Mouse (Mus musculus) G1E (cell line): Measurements from ENCODE around the gene Dda1. TPM values are rescaled to one million over a fixed set of nuclear protein-coding genes. Genes with fewer than 3 reads are reported as not detected.

Source experiments
- ATAC-seq: 2 replicates; pipeline ENCODE4 v1.8.0; 2016; ENCODE audit warnings: mild to moderate bottlenecking; ENCODE audit not compliant: insufficient number of reproducible peaks, poor library complexity, low FRiP score, severe bottlenecking; ENCODE audit errors: extremely low read depth
- DNase-seq: peaks from one replicate; pipeline ENCODE4 v3.0.0; 2012; ENCODE audit warnings: low spot score
- H3K27me3 ChIP-seq: 2 replicates; pipeline ENCODE4 v1.6.1; 2012; ENCODE audit warnings: mild to moderate bottlenecking, low read length, inconsistent platforms; ENCODE audit not compliant: insufficient read depth
- H3K36me3 ChIP-seq: replicated peaks from 2 replicates; pipeline ENCODE3; 2012; ENCODE audit warnings: mild to moderate bottlenecking, inconsistent platforms
- H3K4me1 ChIP-seq: 2 replicates; pipeline ENCODE4 v1.6.1; 2012; ENCODE audit warnings: low read depth, low read length, inconsistent platforms, mixed read lengths; ENCODE audit not compliant: insufficient read depth
- H3K4me3 ChIP-seq: 2 replicates; pipeline ENCODE4 v1.5.1; 2012; ENCODE audit warnings: low read depth, mild to moderate bottlenecking, inconsistent platforms, low read length, moderate library complexity, mixed read lengths
- H3K9me3 ChIP-seq: replicated peaks from 2 replicates; pipeline ENCODE4 v1.6.1; 2012; ENCODE audit warnings: inconsistent platforms
- CTCF ChIP-seq: IDR thresholded peaks from 2 replicates; pipeline ENCODE4 v1.5.1; 2012; ENCODE audit warnings: low read depth, low read length, inconsistent platforms, mixed read lengths
- GATA1 ChIP-seq: IDR thresholded peaks from 2 replicates; pipeline ENCODE4 v1.6.1; 2012; ENCODE audit warnings: borderline replicate concordance, low read length, inconsistent platforms, mixed read lengths
- GATA2 ChIP-seq: IDR thresholded peaks from 2 replicates; pipeline ENCODE4 v1.6.1; 2012; ENCODE audit warnings: low read depth, low read length, inconsistent platforms, borderline replicate concordance
- POLR2AphosphoS5 ChIP-seq: IDR thresholded peaks from 2 replicates; pipeline ENCODE4 v1.6.1; 2012; ENCODE audit warnings: low read depth, low read length, inconsistent platforms; ENCODE audit not compliant: insufficient replicate concordance
- TAL1 ChIP-seq: conservative IDR thresholded peaks from 2 replicates; pipeline ENCODE4 v1.6.1; 2012; ENCODE audit warnings: low read depth, low read length, inconsistent platforms, mixed read lengths
- polyA plus RNA-seq: library from polyadenylated mRNA; stranded (reverse); fragments of >175 nt; gene quantifications from 2 replicates; pipeline ENCODE4 v1.2.3, GENCODE M21; 2012
- total RNA-seq, 2 experiments: library from RNA; stranded (forward) in 1 of 2; stranded (reverse) in 1 of 2; fragments of 200-1000 nt in 1 of 2; fragments of >200 nt in 1 of 2; fragmentation: Nextera tagmentation in 1 of 2; gene quantifications; 2 replicates each; pipeline ENCODE4 v1.2.3; 2014 to 2017

The Dda1 gene
- total and polyA plus RNA-seq, 3 experiments: 16.2 to 209 (median 51.9) TPM

DNA sequence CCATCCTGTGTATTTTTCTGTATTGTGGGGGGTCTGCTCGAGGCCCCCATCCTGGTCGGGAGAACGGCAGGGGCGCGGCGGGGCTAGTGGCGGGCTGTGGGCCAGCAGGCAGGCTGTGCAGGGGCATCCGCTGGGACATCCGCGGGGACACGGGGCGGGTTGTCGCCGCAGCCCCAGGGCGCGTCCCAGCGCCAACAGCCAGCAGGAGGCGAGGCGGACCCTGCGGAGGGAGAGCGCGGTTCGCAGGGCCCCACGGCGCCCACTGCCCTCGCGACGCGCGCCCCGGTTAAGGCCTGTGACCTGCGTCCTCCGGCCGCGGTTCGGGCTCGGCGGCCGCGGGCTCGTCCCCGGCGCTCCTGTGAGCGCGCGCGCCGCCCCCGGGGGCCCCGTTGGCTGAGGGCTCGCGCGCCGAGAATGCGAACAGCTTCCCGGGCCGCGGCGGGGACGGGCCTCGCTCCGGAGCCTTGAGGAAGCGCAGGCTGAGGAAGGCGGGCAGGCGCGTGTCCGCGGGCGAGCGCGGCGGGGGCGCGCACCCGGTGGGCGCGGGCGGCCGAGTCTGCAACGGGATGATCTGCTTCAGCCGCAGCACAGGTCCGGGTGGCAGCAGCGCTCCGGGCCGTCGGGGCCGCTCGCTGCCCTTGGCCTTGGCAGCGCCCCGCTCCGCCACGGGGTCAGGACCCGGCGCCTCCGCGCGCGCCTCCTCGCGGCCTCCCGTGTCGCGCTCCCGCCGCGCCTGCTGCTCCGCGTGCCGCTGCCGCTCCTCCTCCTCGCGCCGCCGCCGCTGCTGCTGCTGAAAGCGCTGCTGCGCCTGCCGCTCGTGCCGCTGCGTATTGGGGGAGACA lies 7.3 kb downstream of the Dda1 start:
- Histone ChIP-seq H3K9me3 (no peaks in the 10 kb centered on the region), H3K4me3 (peak overlapping the region; percentile 80), H3K27me3 (peaks cover 12% of the 10 kb centered on the region; the same call in 1 of the 2 replicates), H3K4me1 (peaks cover 45% of the 10 kb centered on the region), H3K36me3 (peaks cover 45% of the 10 kb centered on the region)
- DNase-seq: peak; percentile 97
- ATAC-seq: no peak
- TF ChIP-seq CTCF: no peak
- no peak for TF ChIP-seq GATA2
- TF ChIP-seq POLR2AphosphoS5: no peak
- TF ChIP-seq TAL1: no peak
- TF ChIP-seq GATA1: no peak

DNA sequence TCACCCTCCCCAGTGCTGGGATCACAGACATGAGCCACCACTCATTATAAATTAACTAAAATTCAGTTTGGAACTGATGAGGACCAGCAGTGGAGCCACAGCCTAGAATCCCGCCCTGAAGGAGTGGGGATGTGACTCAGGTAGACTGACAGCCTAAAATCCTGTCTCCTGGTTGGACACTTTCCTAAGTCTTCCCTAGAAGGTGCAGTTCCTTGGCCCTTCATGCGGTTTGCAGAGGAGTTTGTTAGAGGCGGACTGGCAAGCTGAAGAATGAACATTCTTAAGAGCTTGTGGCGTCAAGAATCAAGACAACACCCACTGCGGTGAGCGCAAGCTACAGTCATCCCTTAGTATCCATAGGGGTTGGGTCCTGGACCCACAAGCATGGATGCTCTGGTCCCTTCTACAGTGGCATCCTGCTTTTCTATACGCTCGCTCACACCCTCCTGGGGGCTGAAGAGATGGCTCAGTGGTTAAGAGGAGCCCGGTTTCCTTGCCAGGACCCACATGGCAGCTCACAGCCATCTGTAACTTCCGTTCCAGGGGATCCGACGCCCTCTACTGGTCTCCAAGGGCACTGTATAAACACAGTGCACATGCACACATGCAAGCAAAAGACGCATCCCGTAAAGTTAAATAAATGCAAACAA lies 8.3 kb downstream of the Dda1 start:
- Histone ChIP-seq H3K4me3 (peak overlapping the region; percentile 80; the same call in 1 of the 2 replicates), H3K36me3 (peaks cover 35% of the 10 kb centered on the region), H3K27me3 (peaks cover 15% of the 10 kb centered on the region; the same call in 1 of the 2 replicates), H3K9me3 (no peaks in the 10 kb centered on the region), H3K4me1 (peaks cover 35% of the 10 kb centered on the region)
- TF ChIP-seq CTCF: peak; percentile 40; the same call in 1 of the 2 replicates
- no peak for TF ChIP-seq POLR2AphosphoS5
- ATAC-seq: no peak; the same call in 1 of the 2 replicates
- DNase-seq: no peak

DNA sequence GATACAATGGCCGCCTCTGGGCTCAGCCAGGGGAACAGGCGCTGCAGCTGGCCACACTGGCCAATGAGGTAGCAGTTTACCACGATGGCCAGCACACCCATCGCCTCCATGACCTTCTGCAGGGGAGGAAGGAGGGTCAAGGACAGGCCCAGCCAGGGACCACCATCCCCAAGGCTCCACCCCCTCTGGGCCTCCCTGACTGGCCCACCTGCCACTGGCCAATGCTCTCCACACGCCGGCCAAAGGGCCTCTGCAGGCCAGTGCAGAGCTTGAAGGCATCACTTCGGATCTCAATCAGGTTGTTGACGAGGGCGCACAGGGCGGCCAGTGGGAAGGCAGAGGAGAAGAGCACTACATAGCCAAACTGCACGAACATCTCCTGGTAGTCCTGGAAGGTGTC lies 9.9 kb downstream of the Dda1 start:
- no peak for DNase-seq
- H3K36me3 ChIP-seq: peaks cover 19% of the 10 kb centered on the region
- peaks cover 32% of the 10 kb centered on the region for H3K4me1 ChIP-seq
- ATAC-seq: no peak
- TF ChIP-seq GATA1 (no peak), TAL1 (no peak), CTCF (no peak), POLR2AphosphoS5 (no peak)
- H3K27me3 ChIP-seq: peaks cover 15% of the 10 kb centered on the region; the same call in 1 of the 2 replicates
- H3K4me3 ChIP-seq: no peak overlapping the region
- H3K9me3 ChIP-seq: no peaks in the 10 kb centered on the region

DNA sequence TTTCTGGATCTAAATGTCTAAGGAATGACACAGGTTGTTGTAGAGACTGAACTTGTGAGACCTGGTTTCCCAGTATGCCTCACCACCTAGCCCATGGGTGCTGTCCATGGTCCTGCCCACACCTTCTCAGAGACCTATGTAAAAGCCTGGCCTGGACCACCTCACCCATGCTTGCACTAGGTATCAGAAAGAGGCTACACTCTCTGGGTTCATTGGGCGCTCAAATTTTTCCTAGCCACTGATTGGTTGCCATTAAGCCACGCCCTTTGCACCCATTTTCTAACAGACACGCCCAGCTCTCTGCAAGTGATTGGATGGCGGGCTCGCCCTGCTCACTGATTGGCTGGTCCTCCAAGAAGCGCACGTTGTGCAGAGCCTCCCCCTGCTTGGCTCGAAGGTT lies 14.9 kb downstream of the Dda1 start:
- Histone ChIP-seq H3K4me3 (no peak overlapping the region), H3K4me1 (peaks cover 45% of the 10 kb centered on the region), H3K27me3 (peaks cover 25% of the 10 kb centered on the region; the same call in 1 of the 2 replicates), H3K36me3 (peaks cover under 1% of the 10 kb centered on the region), H3K9me3 (no peaks in the 10 kb centered on the region)
- ATAC-seq: no peak
- DNase-seq: peak; percentile 59
- TF ChIP-seq TAL1: no peak
- TF ChIP-seq GATA1: no peak
- TF ChIP-seq GATA2: no peak
- TF ChIP-seq CTCF: no peak
- TF ChIP-seq POLR2AphosphoS5: no peak

DNA sequence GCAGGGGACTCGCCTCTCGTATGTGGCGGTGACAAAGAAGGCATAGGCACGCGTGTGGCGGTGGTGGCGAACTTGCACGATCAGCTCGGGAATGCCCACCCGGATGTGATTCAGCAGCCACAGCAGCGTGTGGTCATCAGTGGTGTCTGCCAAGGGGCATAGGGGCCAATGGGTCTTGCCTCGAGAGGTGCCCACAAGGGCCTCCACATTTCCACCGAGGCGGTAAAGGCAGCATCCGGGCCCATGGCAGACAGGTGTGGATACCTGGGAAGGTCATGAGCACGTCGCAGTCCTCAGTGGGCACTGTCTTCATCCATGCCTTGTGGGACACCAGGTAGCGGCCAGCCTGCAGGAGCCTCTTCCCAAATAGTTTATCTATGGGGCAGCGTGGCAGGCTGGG lies 15.7 kb downstream of the Dda1 start:
- Histone ChIP-seq H3K4me3 (peak overlapping the region; percentile 17), H3K4me1 (peaks cover 53% of the 10 kb centered on the region)

More for the DNA sequence above, 15.7 kb downstream of the Dda1 start:
- Histone ChIP-seq H3K27me3 (peaks cover 20% of the 10 kb centered on the region; the same call in 1 of the 2 replicates), H3K36me3 (peaks cover 8% of the 10 kb centered on the region), H3K9me3 (no peaks in the 10 kb centered on the region)
- no peak for TF ChIP-seq GATA2
- TF ChIP-seq TAL1: no peak
- TF ChIP-seq GATA1: no peak
- TF ChIP-seq CTCF: no peak
- no peak for TF ChIP-seq POLR2AphosphoS5
- no peak for DNase-seq
- ATAC-seq: no peak
